Mouse (Mus musculus) MN1 (cell line): ENCODE data around the gene Klf7.
"Not testable (repeated sequence)": the region's sequence is repeated elsewhere in the genome, so short reads cannot be mapped to it uniquely, and the experiment has no call there.

Experiments
- DNase-seq: peaks from one replicate; pipeline ENCODE4 v3.0.0-alpha.2; 2016; ENCODE audit warnings: low spot score

Gene Klf7

DNA sequence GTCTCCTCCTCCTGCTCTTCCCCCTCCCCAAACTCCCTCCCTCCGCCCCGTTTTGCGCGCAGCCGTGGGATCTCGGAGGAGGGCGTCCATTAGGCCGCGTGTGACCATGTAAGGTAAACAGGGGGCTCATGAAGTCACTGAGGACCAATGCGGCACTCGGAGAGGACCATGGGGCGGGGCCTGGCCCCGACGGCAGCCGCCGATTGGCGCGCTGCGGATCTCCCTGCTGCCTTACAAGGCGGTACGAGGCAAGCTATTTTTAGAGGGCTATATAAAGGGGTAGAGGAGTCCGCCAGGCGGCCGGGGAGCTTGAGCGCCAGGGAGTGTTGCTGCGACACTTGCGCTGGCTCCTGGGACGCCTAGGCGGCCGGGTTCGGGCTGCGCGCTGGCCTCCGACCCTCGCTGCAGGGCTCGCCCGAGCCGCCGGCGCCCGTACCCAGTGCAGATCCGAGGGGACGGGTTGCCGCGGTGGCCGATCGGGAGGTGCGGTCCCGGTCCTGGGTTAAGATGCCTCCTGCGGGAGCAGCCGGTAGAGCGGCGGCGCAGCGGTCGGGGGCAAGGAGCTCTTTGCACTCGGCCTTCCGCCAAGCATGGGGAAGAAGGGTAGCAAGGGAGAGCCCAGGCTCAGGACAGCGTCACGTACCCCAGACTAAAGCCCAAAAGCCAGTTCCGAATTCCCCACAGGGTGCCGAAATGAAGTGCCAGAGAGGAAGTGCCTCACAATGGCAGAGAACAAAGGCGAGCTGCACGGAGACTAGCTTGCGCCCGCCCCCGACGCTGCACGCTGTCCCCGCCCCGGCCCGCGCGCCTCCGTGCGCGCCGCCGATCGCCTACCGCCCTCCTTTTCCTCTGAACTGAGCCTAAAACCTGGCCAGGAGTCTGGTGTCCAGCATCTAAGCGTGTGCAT lies at the start of gene Klf7:
Gene Klf7 (minus strand): TSS at position 724 of the 907 bp plus-strand sequence.
- peak; percentile 98 for DNase-seq

DNA sequence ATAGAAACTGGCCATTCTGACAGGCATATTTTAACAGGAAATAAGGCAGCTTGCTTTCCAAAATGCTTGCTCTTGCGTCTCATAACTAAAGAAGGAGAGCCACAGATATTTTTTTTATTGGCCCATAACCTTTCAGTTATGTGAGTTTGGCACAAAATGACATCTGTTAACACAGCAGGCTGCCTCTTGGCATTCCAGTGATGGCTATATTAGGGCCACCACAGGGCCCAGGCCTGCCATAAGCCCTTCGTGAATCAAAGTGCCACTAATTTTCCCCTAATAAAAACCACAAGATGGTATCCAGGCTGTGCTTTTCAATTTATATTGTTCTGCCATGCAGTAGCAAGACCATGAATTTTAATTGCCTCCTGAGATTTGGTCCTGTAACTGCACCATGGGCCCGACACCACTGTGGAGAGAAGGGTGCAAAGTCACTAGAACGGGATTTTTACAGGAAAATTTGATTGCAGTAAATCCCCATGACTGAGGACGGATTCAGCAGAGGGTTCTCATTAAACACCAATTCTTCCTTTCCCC lies 42.5 kb upstream of the Klf7 start:
- DNase-seq, result no peak

DNA sequence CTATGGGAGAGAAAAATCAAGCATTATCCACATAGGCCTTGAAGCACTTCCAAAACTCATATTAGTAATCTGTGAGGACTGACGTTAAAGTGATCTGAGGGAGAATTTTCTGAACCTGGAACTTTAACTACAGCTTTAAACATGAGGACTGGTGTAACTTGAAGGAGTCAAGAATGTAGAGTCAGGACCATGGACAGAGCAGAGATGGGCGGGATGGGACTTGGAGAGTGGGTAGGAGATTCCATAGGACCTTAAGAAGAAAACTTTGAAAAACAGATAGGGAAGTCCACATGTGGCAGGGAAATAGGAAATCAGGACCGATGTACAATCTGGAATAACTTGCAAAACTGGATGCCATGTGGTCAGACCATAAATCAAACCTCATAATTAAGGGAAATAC lies 36.7 kb upstream of the Klf7 start:
- DNase-seq, result no peak

DNA sequence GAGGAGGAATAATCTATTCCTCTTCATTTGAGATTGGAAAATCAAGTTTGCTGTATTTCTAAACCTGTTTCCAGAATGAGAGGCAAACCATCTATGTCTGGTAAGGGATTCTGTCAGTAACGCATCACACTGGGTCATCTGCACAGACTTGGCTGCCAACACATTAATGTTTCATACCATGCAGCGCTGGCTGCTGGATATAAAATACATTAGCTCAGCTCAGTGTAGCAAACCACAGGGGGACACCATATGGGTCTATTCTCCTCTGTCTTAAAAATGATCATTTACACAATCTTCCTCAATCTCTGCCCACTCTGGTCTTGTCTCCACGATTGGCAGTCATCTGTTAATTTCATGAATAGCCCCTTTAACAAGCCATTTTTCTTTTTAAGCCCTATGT lies 27.1 kb upstream of the Klf7 start:
- DNase-seq, result no peak

DNA sequence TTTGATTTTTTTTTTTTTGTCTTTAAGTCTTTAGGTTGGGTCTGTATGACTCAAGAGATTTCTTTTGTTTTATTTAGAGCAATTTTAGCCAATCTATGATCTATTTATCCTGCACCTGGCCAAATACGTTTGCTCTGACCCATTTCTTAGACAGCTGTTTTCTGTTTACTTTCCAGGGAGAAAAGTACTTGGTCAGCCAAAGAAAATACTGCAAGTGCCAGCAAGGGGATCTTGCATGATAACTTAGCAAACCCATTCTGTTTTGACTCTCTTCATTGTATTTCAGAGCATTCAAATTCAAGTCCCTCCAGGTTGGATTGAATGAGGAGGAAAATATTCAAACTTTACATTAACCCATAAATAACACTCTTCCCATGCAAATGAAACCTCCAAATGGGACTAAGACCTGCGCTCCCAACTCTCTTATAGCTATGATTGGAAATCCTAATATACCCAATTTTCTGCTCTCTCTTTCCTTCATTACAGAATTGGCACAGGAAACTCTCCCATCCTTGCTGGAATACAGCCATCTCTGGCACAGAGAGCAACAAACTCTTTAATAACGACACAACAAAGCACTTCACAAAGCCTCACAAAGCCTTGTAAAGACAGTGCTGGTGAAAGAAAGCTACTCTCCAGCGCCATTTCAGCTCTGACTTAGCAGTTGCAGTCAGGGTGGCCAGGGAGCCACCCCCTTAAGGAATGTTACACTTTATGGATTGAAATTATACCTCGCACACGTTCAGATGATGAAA lies 20.8 kb upstream of the Klf7 start:
- peak; percentile 18 for DNase-seq

DNA sequence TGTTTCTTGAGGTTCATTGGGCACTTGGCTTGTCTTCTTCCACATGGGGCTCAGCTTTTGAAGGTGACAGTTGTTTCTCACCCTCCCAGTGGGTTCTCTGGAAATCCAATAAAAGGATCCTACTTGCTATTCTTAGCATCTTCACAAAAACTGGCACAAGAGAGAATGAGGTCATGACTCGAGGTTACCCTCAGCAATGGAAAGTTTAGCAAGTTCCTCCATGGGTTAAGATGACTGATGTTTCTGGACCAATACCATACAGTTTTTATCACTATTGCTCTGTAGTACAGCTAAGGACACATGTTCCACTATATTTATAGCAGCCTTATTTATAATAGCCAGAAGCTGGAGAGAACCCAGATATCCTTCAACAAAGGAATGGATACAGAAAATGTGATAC lies 12.4 kb upstream of the Klf7 start:
- no peak for DNase-seq

- DNase-seq, result no peak
These were observed 4.7 kb upstream of the Klf7 start for GRCm38 (mm10) chr1:64126822-64127221.

GRCm38 (mm10) chr1:64122466-64122830 lies 366 bp upstream of the Klf7 start:
- no peak for DNase-seq

DNA sequence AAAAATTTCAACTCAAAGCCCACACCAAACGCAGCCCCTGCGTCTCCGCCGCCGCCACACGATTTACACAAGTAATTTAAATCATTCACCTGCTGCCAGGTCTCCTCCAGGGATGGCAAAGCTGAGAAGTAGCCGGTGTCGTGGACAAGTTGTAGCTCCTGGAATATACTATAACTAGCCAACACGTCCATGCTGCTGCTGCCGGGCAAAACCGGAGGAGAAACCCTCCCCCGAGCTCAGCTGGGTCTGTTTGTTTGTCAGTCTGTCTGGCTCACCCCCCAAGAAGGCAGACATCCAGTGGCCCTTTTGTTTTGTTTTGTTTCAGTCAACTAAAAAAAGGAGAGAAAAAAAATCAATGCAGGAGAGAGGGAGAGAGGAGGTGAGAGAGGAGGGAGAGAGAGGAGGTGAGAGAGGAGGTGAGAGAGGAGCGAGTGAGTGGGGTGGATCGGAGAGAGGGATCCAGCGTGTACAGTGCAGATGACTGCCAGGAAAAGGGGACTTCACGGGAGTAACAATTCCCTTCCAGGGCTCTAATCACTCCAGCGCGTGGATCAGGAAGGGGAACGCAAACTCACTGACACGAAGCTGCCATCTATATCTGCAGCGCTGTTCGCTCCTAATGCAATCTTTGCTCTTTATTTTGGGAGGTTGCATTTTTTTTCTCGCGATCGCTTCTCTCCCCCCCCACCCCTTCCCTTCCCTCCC lies 1.1 kb downstream of the Klf7 start:
- no peak for DNase-seq

- DNase-seq, result peak; percentile 25
These were observed 1.7 kb downstream of the Klf7 start for GRCm38 (mm10) chr1:64120421-64120810.

DNA sequence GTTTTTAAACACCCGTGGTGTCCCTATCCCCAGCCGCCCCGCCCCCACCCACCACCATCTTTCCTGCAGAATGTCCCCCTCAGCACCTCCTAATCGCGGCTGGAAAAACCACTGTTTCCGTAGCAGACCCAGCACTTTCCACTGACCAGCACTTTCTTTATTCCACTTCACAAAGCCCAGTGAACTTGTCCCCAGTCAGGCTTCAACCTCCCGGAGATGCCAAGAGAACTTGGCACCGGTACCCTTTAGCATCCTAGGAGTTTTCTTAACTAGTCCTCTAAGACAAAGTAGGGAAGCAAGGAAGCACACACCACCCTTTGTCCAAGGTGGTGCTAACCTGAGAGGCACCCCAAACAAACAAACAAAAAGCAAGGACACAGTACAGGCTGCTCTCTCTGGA lies 2.2 kb downstream of the Klf7 start:
- DNase-seq, result no peak

GRCm38 (mm10) chr1:64119358-64119794 lies 2.7 kb downstream of the Klf7 start:
- DNase-seq, result peak; percentile 36

DNA sequence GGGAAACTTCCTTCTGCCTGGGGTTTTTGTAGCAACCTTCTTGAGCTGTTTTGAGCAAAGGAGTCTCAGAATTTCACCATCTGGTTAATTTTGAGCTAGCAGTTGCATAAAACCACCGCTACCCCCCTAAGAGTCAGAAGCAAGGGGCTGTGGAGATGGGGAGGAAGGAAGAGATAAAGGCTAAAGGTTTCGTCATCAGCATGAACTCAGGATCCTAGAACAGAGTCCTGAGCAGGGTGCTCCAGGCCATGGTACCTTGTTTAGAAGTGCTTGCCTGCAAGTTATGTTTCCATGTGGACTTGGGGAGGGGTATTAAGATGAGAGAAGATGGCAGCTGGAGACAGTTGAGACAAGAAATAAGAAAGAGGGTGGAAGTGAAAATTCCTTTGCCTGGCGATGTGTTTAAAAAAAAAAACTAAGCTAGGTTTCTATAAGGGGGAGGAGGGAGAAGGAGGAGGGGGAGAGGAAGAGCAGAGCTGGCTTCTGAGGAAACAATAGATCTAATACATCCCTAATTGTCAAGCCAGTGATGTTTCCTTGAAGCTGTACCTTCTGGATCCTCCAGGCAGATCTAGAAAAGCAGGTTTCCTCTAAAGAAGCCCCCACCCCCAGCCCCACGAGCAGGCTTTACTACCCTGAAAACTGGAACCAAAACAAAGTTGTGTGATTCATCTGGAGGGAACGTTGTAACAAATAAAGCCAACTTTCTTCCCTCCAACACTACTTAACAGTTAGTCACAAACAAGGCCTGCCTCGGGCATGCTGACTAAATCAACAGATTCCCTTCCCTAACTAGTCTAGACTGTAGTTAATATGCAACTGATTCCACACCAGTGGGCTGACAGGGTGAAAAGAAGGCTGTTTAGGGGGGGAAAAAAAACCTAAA lies 3.6 kb downstream of the Klf7 start:
- no peak for DNase-seq

GRCm38 (mm10) chr1:64117478-64118284 lies 4.4 kb downstream of the Klf7 start:
- peak; percentile 48 for DNase-seq

DNA sequence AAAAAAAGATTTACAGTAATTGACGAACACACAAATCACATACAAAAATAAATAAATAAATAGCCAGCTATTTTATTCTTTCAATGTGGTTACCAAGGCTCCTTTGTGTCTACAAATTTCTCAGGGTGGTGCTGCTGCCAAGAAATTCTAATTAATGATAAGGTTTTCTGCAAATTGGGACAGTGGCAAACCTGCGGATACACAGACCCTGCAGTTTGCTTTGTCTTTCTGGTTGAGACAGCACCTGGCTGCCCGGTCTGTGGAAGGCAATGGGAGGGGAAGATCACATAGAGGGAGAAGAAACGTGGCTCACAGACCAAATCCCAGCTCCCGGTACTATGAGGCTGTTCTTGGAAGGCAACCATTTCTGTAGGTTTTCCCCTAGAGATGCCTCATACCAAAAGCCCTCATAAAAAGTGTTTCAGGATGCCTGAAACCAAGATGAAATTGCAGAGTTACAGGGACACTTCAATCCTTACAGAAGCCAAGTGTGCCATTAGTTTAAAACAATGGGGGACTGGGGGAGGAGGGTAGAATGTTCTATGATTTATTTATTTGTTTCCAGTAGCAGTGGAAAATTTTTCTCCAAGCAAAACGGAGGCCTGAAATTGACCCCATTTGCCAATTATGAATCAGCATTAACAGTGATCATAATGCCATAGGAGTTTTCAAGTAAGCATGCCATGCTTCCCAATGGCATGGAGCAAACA lies 5.2 kb downstream of the Klf7 start:
- no peak for DNase-seq

DNA sequence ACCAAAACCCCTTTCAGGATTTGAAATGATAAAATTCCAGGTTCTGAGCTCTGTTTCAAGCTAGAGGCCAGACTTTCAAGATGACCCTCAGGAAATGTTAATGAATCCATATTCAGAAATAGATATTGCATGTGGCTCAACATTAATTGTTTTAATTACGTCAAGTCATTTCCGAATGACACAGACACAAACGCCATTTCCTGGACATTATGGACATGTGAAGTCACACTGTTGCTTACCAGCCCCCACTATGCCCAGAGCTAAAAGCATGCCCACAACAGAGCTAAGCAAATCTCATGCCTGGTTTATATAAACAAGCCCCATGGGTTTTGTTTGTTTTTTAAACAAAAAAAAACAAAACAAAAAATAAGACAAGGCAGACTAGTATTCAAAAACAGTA lies 7.5 kb downstream of the Klf7 start:
- no peak for DNase-seq

DNA sequence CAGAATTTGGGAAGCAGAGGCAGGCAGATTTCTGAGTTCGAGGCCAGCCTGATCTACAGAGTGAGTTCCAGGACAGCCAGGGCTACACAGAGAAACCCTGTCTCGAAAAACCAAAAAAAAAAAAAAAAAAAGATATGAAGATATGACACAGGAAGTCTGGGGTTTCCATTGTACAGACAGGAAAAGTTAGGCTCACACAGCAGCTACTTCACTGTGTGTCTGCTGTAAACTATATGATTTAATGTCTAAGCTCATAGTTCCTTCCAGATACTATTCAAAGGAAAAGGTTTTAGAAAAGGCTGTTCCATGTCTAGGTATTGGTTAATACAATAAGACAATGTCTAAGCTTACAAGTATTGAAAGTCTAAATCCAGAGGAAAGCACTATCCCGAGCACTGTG lies 13.4 kb downstream of the Klf7 start:
- DNase-seq, result not testable (repeated sequence)

DNA sequence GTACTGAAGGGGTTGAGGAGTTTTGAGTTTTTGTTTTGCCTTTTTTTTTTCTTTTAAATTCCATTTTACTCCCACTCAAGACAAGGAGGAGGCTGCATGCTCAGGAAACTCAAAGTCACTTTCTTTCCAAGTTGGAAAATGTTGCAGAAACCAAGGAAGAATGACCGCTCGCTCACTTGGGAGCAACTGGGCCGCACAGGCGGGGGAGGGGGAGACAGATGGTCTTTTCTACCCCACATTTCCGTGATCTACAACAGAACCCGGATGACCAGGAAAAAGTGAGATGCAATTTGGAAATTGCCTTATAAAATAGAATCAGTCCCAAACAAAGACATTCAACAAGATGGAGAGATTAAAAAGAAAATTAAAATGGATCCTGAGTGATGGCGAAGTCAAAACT lies 14.6 kb downstream of the Klf7 start:
- no peak for DNase-seq

DNA sequence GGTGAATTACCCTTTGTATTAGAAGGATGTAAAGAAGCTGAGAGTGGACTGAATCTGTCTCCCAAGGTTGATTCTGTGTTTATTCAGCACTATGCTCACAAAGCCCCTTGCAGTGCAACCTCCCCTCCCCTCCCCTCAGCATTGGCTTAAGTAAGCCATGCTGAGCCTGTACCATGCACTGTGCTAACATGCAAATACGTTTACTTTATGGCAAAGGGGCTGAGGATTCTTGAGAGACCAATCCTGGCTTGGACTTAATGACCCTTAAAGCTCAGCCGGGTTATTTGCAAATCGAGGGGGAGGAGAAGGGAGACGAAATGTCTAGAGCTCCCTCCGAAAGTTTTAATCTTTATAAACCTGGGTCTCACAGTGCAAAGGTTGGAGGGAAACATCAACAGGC lies 16.0 kb downstream of the Klf7 start:
- DNase-seq, result no peak

GRCm38 (mm10) chr1:64105181-64105646 lies 16.9 kb downstream of the Klf7 start:
- no peak for DNase-seq
